Mouse (Mus musculus): ENCODE measurements at regions not wholly inside any gene's neighbourhood (a gene's known extent, or its start where the extent isn't known, plus 50 kb on each side); places are given as distances from the start of the nearest gene placed in this dataset.
A peak's percentile ranks its signal among the peaks of the same experiment; 100 is the strongest.
"Not testable (repeated sequence)": the region's sequence is repeated elsewhere in the genome, so short reads cannot be mapped to it uniquely, and the experiment has no call there.

DNA sequence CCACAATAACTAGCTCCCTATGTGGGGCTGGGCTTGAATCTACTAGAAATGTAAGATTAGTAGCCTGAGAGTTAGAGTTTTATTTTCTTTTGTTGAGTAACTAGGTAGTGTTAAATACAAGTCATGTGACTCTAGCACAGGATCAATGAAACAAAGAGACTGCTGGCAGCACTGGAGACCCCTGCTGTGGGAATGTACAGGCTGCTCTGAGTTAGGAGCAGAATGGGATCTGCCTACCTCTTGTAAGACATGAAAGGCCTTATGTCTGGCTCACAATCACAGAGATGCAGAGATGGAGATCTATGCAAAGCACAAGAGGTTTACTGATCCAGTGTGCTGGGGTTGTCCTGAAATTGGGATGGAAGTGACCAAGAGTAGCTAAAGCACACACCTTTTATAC lies 193.9 kb upstream of the Kcnmb2 start:
- not testable (repeated sequence) for DNase-seq (ENCODE audit: low spot score)

DNA sequence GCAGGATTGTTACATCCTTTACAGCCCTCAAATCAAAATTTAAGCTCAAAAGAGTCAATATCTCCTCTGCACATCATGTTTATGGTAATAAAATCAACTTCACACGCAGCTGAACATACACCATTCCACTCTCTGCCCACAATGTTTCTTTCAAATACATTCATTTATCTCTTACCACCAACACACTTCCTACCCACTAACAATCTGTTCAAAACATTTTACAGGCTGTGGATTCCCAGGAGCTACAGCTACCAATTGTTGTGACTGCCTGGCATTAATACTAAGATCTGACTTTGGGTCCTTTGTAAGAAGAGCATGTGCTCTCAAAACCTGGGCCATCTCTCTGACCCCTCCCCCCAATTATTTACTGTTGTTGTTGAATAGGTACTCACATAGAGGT lies 161.0 kb upstream of the Kcnmb2 start:
- DNase-seq (ENCODE audit: low spot score), result no peak

DNA sequence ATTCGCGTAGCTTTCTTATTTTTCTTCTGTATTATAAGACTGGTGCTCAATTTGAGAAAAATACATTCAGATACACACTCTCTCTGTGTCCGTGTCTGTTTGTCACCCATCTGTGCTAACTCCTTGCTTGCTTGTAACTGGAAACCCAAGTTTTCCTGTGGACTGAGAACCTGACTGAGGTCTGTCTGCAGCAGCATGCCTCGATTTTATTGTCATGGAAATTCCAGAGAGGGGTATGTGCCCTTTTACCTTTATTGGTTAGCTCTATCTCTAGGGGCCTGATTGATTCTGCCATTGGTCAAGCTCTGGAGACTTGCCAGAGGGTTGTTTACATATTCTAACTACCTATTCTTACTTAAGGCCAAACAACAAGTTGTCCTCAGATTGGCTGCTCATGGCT lies 146.4 kb upstream of the Kcnmb2 start:
- DNase-seq (ENCODE audit: low spot score), result no peak

DNA sequence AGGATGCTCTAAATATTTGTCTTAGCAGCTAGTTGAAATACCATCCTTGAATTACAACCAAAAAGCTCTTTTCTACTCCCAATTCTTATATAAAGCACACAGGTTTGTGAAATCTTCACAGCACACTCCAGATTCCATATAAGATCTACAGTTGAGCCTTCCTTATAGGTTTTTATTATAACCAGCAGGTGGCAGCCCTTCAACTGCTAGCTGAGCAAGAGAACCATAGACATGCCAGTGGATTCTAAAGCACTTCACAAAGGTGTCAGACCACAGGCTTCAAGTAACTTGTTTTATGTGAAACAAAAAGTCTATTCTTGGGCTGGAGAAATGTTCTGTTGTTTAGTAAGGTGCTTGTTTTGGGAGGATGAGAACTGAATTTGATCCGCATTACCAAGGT lies 133.1 kb upstream of the Kcnmb2 start:
- DNase-seq (ENCODE audit: low spot score), result no peak

DNA sequence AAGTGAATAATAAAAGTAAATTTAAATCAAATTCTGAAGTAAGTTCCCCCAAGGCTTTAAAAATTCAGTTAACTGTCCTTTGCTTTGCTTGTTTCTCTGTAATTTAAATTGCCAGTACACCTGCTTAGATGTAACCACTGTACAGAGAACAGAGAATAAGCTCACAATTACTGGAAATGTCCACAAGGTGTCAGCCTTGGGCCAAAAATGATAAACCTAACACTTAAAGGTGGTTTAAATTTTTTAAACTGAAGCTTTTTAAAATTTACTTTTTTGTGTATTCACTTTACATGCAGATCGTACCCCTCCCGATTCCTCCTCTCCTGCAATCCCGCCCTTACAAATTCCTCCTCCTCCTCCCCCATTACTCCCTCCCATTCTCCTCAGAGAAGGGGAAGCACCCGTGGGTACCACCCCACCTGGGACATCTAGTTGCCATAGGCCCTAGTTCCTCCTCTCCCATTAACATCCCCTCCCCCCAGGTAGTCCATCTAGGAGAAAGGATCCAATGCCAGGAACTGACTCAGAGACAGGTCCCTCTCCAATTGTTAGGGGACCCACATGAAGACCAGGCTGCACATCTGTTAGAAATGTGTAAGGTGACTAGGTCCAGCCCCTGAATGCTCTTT lies 111.9 kb upstream of the Kcnmb2 start:
- peak; percentile 17 for DNase-seq (ENCODE audit: low spot score)

DNA sequence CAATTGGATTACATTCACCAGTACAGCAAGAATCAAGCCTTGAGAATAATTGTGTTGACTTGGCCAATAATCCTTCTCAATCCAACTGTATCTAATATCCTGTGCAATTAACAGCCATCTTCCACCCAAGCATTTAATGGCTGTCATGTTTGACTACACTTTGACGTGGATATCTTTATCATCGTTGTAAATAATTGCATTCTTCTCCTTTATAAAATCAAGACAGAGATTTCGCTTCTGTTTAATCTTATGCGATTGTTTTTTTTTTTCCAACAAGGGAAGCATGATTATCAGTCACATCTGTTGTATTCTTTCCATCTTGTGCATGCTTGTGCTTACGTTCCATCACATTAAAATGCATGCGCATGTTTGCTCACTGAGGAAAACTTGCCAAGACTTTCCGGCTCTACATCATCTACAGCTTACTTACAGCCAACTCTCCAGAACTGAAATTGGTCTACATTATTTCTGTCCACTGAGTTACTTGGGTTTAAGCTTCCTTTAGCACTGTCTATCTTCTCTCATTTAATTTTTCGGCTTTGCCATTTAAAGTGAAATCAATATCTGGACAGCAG lies 108.8 kb upstream of the Kcnmb2 start:
- DNase-seq (ENCODE audit: low spot score), result no peak

DNA sequence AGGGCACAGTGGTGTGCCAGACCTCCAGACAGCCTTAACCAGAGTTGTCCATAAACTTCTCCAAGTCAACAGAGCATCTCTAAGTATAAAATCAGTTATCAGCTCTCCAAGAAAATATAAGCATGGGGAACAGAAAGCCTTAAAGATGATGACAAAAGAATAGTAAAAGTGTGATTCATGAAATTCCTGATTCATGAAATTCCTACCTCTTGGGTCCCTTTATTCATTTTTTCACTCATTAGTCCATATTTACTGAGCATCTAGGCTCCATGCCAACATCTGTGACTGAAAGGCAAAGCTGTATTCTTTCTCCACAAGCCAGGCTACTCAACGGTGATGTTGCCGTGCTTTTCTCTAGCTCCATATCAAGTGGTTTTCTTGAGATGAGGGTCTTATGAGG lies 105.7 kb upstream of the Kcnmb2 start:
- no peak for DNase-seq (ENCODE audit: low spot score)

DNA sequence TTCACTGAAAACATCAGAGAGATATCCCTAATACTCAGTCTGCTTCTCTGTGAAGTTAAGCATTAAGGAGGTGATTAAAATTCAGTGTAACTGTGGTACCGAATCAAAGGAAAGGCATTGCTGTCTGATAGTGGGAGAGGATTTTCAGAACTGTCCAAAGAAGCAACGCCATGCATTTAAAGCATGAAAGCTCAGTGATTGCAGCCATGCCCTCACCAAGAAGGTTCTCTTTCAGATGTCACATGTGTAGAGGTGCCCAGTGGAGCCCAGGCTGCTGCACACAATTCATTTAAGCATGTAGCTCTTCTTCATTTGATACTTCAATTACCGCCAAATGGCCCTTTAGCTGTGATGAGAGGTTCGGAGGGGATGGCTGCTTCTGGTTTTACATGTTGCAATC lies 103.1 kb upstream of the Kcnmb2 start:
- DNase-seq (ENCODE audit: low spot score), result no peak

DNA sequence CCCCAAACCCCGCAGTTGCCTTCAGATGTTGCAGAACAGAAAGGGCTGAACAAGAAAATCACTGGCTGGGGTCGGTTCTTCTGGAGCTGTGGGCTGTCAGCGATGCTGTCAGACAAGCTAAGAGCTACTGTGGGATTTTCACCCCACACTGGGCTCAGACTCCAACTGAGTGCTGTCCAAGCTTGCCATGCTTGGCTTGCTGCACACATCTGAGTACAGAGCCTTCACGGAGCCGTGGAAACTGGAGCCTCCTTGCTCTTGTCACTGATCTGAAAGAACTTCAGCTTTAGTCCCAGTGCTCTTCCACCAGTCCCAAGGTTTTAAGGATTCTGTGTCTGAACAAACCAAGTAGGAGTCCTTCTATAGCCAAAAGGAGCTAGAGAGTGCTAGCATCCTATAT lies 98.3 kb upstream of the Kcnmb2 start:
- no peak for DNase-seq (ENCODE audit: low spot score)

DNA sequence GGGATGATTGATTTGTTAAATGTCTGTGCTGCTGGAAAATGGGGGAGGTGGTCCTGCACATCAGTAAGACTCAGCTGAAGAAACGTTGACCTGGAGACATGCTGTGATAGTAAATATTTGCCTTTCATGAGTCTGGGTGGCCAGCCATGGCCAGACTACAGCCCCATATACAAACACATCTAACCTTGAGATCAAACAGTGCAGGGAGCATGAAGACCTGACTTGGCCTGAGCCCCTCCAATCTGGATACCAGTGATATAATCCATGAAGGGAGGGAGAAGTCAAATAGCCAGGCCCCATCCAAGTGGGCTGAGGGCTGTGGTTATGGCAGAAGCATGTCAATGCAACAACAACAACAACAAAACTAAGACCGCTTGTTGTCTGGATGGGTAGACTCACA lies 94.6 kb upstream of the Kcnmb2 start:
- DNase-seq (ENCODE audit: low spot score), result no peak

DNA sequence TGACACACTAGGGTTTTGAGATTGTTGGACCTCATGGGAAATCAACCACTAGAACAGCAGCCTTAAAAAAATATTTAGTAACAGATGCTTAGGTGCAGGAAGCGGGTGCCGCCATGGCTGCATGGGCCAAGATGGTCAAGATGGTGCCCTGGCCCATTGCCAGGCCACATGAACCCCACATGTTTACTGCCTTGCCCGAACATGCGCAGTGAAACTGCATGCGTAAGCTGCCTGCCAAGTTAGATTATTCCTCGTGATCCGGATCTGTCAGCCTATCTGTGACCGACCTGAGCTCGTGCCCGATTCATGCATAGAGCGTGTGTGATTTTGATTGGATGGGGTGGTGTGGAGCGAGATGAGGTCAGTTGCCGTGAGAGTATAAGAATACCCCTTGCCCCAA lies 93.2 kb upstream of the Kcnmb2 start:
- DNase-seq (ENCODE audit: low spot score), result not testable (repeated sequence)

DNA sequence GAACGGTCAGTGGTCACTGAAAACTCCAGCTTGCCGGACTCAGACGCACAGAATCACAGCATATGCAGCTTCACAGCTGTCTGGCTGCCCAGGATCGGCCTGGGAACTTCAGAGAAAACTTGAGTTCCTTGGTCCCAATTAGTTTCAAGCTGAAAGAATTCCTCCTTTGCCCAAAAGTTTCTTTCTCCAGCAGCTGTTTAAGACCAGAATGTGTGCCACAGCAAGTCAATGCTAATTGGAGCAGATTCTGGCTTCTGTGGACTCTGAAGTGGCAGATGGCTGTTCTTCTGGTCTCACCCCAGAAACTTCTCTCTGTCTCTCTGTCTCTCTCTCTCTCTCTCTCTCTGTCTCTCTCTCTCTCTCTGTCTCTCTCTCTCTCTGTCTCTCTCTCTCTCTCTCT lies 91.1 kb upstream of the Kcnmb2 start:
- no peak for DNase-seq (ENCODE audit: low spot score)

DNA sequence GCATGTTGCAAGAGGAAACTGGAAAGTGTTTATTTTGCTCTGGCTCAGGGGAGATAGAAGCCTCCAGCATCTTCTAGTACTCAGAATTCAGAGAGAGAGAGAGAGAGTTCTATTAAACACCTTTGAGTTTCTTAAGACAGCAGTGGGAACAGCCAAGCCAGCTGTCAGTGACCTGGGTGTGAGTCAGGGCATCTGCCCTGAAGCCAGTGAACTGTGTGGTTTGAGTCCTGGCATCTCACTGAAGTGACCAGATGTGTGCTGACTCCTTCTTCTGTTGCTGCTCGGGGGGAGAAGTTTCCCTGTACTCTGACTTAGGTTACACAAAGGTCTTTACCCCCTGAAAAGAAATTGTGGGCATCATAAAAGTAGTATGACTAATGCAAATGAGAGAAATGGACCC lies 70.4 kb upstream of the Kcnmb2 start:
- DNase-seq (ENCODE audit: low spot score), result no peak

DNA sequence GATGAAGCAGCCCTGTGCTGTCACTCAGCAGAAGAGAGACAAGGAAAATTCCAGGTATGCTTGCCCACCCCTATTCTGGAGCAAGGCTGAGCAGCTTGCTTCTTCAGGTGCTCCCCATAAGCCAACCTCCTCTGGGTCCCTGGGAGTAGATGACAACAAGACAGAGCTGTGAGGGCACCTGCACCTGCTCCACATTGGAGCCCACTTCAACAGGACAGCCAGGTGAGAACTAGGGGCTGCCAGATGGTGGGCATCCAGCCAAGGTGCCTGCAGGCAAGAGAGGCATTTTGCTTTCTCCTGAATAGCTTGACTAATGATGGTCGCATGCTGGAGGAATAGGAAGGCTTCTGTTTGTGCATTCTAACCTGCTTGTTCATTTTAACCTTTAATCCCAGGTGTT lies 61.1 kb upstream of the Kcnmb2 start:
- no peak for DNase-seq (ENCODE audit: low spot score)

DNA sequence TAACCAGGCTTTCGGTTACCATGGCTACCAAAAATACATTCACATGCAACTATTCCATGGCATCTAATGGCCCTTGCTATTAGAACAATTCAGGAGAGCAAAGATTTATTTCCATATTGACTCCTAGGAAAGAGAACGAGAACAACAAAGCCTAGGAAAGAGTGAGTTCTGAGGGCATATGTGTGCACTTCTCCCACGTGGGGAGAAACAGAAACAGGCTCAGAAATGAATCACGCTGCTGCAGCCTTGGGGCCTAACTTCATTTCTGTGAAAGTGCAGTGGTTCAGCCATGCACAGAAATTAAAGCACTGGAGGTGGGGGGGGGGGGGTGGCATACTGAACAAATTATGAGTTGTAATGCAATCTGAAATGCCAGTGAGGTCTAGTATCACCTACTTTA lies 55.2 kb upstream of the Kcnmb2 start:
- no peak for DNase-seq (ENCODE audit: low spot score)
